Mouse (Mus musculus): Measurements from ENCODE around the gene Tceal7.

DNA sequence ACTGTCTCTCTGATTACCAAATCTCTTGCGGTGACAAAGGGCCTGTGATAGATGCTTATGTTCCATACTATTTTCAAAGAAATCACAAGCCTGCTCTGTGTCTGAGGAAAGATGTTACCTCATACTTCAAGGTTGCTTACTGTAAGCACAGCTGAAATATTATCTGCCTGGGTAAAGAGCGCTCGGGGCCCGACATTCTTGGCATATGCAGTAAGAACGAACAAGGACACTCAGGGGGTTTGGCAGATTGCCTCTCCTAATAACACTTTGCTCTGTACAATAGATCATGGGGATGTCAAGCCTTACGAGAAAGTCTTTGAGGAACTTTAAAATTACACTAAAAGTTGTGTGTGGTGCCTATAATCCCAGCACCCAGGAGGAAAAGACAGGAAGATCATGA, 34.2 kb downstream of the Tceal7 start:
- TF ChIP-seq POLR2A (IDR thresholded peaks at IDR 0.05; ENCODE audit: insufficient read depth, low read depth, low read length) (no peak), CTCF (IDR thresholded peaks at IDR 0.05; ENCODE audit: insufficient read depth, low read depth, low read length) (no peak)

Measured in olfactory bulb, adult 2 months (tissue).